Mouse (Mus musculus) spleen, adult 2 months (tissue): Measurements from ENCODE around the gene Ubald2.

Experiments used
- CTCF ChIP-seq: fragments of 200-500 bp; IDR thresholded peaks from 2 replicates; pipeline ENCODE4 v1.5.1; 2011; ENCODE audit warnings: mild to moderate bottlenecking, inconsistent platforms; ENCODE audit not compliant: insufficient read depth, insufficient read length, insufficient replicate concordance; ENCODE audit errors: extremely low read depth
- POLR2A ChIP-seq: fragments of 200-500 bp; IDR thresholded peaks from 2 replicates; pipeline ENCODE4 v1.6.1; 2011; ENCODE audit warnings: low read depth, low read length, inconsistent platforms

DNA sequence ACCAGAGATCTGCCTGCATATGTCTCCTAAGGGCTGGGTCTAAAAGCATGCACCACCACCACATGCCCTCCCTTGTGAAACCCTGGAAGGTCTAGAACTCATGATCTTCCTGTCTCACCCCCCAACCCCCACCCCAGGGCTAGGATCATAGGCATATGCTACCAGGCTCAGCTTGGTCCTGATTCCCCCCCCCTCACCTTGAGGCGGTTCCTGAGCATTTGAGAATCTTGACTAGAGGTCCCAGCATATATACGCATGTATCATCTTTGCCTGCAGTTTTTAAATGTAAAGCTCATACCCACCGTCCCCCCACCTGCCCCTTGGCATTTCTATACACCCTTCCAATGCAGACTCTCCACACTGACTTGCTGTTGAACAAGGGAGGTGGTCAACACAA lies 37.0 kb upstream of the Ubald2 start:
- TF ChIP-seq CTCF (no peak), POLR2A (no peak)
